Mouse (Mus musculus) neutrophil, adult 59 days (primary cell): ENCODE measurements around the gene Gm13084. TPM values are rescaled to one million over a fixed set of nuclear protein-coding genes. Genes with fewer than 3 reads are reported as not detected.

Experiments used
- total RNA-seq, 2 experiments: library from RNA; stranded (reverse); gene quantifications; 1 replicate in 1 of 2; 2 replicates in 1 of 2; pipeline ENCODE4 v1.2.4; 2023

Gene Gm13084
- not detected for total RNA-seq

DNA sequence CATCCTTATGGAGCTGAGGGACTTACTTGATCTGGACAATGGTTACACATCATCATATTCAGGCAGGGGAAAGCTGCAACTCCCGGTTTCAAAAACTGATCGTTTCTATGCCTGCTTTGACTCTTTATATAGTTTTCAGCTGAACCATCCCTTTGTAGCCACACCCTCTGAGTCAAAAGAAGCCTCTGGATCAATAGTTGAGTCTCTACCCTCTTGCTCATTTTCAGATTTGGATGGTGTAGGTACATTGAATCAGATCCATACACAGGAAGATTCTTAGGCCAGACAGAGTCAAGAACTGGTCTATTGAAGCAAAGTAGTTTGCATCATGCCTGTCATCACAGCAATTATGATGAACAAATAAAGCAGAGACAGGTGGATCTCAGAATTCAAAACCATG is at the start of gene Gm13084:
TSS of gene Gm13084 (minus strand) at position 101 of the 400 bp plus-strand sequence.

DNA sequence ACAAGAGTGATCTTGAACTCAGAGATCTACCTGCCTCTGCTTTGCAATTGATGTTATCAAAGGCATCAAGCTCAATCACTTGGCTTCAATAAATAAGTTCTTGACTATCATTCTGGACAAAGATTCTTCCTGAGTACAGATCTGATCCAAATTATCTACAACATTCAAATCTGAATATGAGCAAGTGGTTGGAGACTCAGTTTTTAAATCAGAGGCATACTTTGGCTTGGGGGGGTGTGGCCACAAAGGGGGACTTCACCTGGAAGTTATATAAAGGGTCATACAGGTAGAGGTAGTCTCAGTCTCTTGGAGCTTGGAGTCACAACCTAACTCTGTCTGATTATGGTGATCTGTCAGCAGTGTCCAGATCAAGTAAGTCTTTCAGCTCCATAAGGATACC is 30.3 kb upstream of the Gm13084 start, which contains the start of gene Gm13103:
TSS of gene Gm13103 (plus strand) at position 301 of the 400 bp plus-strand sequence.

DNA sequence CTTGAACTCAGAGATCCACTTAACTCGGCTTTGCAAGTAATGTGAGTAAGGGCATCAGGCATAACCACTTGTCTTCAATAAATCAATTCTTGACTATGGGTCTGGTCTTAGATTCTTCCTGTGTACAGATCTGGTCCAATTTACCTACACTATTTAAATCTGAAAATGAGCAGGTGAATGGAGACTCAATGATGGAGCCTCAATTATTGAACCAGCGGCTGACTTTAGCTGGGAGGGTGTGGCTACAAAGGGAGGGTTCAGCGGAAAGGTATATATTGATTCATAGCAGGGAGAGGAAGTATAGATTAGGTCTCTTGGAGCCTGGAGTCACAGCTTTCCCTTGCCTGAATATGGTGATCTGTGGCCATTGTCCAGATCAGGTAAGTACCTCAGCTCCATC is 26.8 kb downstream of the Gm13084 start, which contains the start of gene Gm13023:
TSS of gene Gm13023 (plus strand) at position 301 of the 400 bp plus-strand sequence.

Other genes starting within 250 kb of the Gm13084 start
- not detected for gene Gm13083, start 201.1 kb downstream of the Gm13084 start, total RNA-seq
- not detected for gene Gm13088, start 158.8 kb downstream of the Gm13084 start, total RNA-seq
- gene Gm13089, start 113.4 kb downstream of the Gm13084 start, total RNA-seq: not detected
- not detected for gene Gm13078, start 96.6 kb downstream of the Gm13084 start, total RNA-seq
- gene Gm13023, start 26.7 kb downstream of the Gm13084 start, total RNA-seq: not detected
- gene Gm13103, start 30.4 kb upstream of the Gm13084 start, total RNA-seq: not detected
- not detected for gene Pramef6, start 84.3 kb upstream of the Gm13084 start, total RNA-seq
- not detected for gene Pramef25, start 134.9 kb upstream of the Gm13084 start, total RNA-seq
- gene Gm13101, start 150.9 kb upstream of the Gm13084 start, total RNA-seq: not detected
- not detected for gene Pramef17, start 178.3 kb upstream of the Gm13084 start, total RNA-seq
- gene Pramel4, start 243.0 kb upstream of the Gm13084 start, total RNA-seq: not detected